Mouse (Mus musculus) gastrocnemius, adult 18-20 months (tissue): ENCODE measurements around the gene Adam22. TPM values are rescaled to one million over a fixed set of nuclear protein-coding genes. Genes with fewer than 3 reads are reported as not detected.
"Not testable (repeated sequence)": the region's sequence is repeated elsewhere in the genome, so short reads cannot be mapped to it uniquely, and the experiment has no call there.

Source experiments
- DNase-seq: peaks from one replicate; pipeline ENCODE4 v3.0.0; 2021; ENCODE audit warnings: low spot score
- total RNA-seq, 2 experiments: library from RNA; stranded (reverse); gene quantifications; 2 replicates each; pipeline ENCODE4 v1.2.3; 2021

The Adam22 gene
- total RNA-seq, 2 experiments from 2014 or later: 2.4 to 3.3 TPM

DNA sequence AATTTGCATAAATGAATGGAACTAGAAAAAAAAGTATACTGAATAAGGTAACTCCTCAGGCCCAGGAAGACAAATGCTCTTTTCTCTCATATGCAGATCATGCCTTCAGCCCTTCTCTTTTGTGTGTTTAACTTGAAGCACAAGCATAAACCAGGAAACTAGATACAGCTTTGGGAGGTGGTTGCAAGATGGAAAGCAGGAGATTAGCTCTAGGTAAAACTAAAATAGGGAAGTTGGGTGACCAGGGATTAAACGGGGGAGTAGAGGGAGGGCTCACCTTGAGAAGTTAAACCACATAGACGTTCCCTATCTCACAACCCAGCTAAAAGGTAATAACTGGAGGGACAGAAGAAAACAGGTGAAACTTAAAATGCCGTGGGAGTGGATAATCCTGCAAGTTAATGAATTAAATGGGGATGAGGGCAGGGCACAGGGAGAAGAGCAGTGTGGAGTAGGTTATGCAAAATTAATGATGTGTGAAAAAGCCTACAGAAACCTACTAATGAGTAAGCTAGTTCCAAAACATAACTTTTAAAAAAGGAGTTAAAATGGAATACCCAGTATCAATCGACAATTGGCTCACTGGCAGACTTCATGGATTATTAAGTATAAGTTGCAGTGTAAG is 40.2 kb downstream of the Adam22 start:
- DNase-seq: no peak

DNA sequence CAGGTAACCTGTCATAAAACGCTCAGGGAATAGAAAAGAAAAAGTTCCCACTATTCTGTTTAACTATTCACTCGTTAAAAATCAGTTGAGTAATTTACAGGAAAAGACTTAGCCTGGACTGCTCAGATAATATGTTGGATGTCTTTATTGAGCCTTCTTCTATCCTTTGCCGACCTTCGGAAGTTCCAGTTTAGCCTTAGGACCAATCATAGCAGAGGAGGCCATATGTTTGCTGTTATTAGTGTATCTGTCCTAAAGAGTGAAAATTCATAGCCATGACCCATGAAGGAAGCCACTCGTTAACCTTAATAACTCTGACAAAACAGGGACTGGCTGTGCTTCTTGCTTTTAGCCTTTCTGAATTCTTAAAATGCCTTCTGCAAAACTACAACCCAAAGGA is 41.3 kb downstream of the Adam22 start:
- no peak for DNase-seq

DNA sequence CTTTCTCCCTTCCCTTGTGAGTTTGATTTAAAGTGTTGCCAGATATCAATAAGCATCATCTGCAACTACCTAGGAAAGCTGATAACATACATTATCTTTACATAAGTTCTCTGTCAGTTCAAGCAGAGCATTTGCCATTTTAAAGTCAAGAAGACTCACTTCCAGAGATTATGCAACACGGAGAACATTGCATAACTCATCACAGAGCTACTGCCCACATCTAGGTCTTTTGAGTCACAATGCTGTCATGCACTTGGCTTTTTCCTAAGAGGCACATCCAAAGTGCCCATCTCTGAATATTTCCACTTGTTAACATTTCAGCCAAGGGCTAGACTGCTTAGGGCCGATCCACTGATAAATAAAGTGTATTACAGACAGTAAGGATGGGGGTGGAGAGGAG is 55.6 kb downstream of the Adam22 start:
- DNase-seq: peak; percentile 34

DNA sequence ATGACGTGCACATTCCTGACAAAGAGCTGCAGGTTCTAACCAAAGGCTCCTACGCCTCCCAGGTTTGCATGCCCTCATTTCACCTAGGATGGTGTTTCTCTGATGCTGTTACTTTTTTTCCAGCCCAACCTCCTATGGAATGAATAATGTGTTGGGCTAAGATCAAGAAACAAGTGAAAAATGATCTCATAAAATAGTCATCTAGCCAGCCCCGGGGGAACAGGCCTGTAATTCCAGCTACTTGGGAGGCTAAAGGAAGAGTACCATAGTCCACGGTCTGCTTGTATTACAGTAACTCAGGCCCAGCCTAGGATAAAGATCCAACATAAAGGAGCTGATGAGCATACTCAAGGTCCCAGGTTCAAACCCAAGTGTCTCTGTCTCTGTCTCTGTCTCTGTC is 57.1 kb downstream of the Adam22 start:
- DNase-seq: peak; percentile 2

DNA sequence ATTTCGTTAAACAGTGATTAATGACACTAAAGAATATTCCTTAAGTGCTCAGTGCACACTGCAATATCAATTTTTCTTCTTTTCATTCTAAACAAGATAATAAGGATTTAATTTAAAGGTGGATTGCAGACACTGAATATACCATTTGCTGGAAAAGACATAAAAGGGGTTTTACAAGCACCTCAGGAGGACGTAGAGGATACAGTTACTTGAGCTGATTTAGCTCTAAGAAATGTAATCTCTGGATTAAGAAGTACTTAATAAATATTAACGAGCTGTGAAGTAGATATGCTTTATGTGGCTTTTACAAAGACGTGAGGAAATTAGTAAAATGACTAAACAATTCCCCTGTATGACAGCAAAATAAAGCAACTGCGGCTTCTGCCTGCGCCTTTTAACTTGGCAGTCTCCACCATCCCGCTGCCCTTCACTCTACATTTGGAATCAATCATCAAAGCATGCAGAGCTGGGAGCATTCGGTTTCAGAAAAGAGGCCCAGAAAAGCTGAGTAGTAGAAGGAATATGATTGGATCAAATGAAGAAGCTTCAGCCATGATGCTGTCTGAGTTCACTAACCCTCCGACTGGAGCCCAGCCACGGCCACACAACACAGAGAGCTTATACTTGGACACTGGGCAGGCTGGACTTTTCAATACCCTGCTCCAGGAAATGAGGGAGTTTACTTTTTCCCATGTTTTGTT is 70.1 kb downstream of the Adam22 start:
- no peak for DNase-seq

DNA sequence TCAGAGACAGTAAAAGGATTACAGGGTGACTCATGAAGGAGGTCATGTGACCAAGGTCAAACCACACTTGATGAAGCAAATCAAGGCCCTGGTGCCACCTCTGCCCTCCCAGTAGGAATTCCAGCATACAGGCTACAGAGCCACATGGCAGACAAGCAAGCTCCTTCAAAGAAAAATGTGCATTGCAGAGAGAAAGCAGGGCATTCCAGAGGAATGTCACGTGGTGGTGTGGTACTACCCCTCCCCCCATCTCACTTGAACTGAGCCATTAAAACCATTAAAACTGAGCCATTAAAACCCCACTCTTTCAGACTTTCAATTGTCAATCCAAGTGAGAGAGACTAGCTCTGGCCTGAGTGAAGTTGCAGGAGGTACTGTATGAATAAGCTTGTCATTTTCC is 74.7 kb downstream of the Adam22 start:
- no peak for DNase-seq

DNA sequence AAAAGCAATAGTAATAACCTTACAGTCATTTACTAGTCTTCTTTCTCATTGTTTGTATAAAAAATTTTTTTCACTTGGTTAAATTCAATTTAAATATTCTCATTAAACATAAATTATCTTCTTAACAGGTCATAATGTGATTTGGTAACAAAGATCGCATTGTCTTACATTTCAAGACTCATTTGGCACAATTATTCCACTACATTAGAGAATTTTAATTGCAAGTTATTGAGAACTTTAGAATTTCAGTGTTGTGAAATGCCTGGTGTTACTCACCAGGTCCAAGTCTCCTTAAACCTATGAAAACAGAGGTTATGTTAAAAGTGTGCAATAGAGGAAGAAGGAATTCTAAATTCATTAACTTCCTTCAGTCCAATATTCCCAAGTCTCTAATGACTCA is 76.5 kb downstream of the Adam22 start:
- no peak for DNase-seq

DNA sequence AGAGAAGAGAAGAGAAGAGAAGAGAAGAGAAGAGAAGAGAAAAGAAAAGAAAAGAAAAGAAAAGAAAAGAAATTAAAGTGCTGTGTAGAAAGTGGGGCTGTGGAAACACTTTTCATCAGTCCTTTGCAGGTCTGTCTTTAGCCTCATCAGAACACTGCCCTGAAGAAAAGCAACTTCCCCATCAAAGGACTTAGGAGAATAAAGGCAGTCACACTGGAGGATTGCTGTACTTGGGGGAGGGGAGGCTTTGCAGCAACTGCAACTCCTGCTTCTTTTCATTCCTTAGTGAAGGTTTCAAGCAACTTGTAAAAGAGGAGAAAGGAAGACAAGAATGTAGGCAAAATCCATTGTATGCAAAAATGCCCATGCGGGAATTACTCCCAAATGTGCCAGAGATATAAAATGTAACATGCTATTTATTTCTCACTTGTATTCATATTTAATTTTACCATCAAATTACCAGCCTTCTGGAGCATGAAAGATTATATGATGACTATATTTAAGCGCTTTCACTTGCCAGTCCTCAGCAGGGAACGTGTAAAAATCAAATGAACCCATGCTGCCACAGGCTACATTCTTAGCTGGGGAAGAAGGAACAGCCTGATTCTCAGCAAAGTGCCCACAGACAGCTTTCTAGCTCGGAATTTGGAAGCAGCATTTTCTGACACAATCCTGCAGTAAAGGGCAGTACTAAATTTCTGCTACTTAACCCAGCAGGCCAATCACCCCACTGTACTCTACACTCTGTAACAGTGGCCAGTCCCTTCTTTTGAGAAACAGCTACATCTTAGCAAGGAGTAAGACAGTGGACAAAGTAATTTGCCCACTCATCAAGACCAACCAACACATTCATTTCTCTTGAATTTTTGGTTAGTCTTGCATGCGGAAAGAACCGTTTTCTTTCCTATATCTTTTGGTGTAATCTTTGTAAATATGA is 78.0 kb downstream of the Adam22 start:
- no peak for DNase-seq

DNA sequence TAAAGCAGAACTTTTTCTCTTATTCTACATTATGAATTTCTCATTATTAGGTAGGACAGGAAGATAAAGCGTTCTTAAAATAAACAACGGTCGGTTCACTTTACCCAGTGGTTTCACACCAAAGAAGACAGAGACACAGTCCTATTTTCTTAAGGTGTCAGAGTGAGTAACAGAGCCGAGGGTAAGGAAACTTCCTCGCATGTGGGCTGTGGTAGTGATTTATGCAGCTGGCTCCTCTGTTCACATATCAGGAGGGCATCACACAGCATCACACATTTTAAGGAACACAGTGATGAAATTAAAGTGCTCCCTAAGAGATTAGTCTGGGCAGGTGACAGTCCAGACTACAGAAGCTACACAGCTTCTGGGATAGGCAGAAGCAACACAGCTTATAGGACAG is 83.8 kb downstream of the Adam22 start:
- no peak for DNase-seq

DNA sequence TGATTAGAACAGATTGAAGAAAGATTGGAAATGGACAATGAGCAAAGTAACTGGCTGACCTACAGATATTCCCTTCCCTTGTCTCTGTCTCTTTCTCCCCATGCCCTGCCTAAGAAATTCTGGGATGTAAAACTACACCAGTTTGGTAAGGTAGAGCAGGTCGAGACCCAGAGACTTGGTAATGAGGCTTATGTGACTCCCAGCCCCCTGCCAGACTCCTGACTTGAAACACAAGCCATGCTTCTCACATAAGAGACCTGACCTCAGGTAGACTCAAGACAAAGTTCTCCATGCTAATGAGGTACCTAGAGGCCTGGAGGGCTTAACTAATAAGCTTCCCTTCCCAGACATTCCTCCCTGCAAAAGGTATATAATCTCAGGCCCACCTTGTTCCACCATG is 91.8 kb downstream of the Adam22 start:
- no peak for DNase-seq

DNA sequence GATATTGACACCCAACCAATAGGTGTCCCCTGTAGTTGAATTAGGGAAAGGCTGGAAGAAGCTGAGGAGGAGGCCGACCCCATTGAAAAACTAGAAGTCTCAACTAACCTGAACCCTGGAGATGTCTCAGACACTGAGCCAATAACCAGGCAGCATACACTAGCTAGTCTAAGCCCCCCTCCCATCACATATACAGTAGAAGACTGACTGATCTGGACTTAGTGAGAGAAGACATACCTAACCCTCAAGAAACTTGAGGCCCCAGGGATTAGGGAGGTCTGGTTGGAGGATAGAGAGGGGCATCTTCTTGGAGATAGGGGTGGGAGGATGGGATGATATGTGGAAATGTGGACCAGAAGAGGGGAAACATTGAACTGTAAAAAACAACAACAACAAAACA is 110.6 kb downstream of the Adam22 start:
- no peak for DNase-seq

DNA sequence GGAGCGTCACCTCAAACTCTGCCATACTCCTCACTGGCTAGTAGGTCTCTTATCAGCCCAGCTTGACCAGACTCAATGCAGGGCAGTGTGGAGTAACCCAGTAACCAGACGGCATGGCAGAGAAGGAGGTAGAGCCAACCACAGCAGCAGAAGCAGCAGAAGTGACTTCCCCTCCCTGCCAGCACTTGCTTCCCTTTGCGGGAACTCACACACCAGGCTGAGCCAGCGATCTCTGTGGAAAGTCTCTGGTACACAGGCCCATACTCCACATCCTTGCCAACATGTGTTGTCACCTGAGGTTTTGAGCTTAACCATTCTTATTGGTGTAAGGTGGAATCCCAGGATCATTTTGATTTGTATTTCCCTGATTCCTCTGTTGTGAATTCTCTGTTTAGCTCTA is 111.5 kb downstream of the Adam22 start:
- no peak for DNase-seq

DNA sequence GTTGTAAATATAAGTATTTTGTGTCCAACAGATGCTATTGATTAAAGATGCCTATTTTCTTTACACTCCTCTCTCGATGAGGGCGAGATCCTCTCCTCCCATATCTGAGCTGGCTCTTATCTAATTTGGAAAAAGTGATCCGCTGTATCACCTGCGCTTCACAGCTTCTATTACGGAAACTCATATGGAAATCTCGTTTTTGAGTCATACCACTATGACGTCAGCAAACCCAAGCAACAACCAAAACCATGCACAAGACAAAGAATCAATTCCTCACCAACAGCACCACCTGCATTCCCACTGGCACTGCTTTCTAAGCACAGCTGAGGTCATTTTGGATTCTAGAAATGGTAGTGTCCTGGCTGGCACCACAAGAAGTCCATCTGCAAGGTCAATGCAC is 123.3 kb downstream of the Adam22 start:
- no peak for DNase-seq

DNA sequence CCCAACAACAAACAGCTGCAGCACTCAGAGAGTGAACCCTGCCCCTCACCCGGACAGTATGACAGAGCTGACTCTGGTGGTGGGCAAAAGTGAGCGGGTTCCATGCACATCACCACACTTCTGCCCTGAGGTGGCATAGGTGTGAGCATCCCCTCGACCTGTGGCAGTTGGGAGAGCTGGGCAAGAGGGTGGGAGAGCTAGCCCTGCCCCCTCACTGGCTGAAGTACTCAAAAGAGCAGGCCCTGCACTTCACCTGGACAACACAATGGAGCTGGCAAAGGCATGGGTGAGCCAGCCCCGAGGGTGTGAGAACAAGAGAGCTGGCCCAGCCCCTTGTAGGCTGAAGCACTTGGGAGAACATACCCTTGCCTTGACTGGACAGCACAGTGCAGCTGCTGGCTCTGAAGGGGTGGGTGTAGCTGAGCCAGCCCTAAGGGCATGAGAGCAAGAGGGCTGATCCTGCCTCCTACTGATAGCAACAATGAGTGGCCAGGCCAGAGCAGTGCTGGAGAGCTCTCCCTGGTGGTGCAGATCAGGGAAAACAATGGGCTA is 124.8 kb downstream of the Adam22 start:
- no peak for DNase-seq

DNA sequence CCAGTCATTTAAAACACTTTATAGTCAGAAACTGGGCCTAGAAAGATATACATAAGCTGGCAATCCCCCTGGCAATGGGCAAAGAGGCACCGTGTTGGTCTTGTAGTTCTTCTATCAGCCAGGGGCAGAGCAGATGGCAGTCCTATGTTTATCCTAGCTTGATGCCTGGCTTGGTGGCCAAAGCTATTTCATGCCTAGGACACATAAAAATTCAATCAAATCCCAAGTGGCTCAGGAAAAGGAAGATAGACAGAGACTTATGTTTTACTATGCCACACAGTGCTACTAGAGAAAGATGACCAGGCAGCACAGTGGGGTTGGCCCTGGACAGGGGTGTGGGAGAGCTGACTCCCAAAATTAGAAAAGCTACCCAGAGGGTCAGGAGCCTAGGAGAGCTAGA is 125.3 kb downstream of the Adam22 start:
- DNase-seq: no peak

DNA sequence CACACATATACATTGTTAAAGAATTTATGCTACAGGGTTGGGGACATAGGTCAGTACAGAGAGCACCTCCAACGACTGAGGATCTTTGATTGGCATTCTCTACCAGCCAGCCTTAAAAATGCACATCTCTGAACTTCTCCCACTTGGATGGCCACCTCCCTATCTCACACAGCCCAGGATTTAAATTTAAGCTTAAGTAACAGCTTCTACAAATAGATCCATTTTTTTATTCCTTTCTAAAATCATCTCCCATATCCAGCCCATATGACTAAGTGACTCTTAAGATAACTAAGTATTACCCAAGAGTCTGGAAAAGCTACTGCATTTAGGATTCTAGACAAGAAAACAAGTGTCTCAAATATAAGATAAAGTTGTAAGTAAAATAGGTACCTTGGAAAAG is 140.9 kb downstream of the Adam22 start:
- DNase-seq: no peak

DNA sequence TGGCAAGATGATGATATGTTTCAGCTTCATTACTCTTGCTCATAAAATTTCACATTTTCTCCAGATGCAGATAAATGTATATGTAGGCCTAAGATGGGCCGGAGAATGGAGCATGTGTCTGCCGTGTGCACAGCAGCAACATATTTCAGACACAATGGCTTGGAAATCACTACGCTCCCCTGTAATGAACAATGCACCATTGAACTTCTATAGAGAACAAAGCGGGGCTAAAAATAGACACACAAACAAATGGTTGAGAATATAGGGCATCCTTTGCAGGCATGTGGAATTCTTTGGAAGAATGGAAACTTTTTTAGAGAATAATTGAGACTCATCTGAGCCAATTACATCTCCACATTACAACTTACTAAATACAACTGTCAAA is 143.6 kb downstream of the Adam22 start:
- DNase-seq: no peak

DNA sequence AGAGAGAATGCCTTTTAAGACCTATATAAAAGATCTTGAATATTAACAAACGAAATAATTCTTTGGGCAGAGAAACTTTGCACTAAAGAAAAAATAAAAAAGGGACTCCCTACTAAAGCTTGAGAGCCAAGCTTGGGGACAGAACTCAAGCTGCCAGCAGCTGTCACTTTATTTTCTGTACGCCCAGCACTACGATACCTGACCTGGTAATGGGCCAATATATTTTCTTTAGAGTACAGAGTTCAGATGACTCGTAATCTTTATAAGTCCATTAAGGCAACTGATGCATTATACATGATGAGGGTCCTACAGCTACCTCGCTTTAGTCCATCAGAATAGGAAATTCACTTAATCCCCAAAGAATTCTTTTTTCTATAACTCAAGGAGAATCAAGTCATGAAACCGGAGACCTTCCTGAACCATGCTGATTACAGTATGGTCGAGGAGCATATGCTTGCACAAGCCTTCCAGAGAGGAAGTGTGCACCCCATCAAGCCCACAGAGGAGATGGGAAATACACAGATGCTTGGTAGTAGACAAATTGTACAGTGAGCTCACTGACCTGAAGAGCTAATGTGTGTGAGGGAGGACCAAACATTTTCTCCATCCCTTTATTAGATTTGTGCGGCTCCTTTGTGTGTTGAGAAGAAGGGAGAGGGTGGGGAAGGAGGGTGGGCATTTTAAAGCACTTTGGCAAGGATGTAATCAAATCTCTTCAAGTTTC is 144.2 kb downstream of the Adam22 start:
- DNase-seq: no peak

DNA sequence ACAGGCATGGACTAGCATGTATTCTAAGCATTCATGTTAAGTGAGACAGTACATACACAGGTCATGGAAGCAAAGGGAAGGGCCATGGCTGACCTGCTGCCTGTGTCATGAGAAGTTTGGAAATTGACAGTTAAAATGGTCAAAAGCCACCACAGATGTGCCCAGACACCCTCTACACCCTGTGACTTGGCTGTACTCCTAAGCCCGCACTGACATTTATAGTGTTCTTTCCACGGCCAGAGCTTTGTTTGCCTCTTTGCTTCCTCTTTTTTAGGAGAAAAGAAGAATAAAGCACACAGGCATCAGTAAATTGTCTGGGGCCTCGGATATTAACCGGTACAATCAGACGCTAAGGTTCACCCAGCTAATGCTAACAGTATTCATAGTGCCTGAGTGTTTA is 146.3 kb downstream of the Adam22 start:
- DNase-seq: no peak

DNA sequence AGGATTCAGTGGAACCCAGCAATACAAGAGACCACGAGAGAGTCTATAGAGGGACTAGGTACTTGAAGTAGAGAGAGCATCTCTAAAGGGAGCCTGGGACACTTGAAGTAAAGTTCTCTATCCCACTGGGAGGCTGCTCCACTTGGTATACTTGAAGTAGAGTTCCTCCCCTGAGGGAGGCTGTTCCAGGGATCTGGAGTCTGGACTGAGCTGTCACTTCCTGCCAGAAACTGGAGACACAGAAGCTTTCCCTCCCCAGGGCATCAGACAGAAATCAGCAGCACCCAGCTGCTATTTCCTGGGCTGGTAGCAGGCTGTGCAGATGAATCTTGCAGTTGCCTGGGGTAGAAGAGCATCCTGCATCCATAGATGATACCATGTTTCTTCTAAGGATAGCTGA is 152.1 kb downstream of the Adam22 start:
- DNase-seq: no peak

DNA sequence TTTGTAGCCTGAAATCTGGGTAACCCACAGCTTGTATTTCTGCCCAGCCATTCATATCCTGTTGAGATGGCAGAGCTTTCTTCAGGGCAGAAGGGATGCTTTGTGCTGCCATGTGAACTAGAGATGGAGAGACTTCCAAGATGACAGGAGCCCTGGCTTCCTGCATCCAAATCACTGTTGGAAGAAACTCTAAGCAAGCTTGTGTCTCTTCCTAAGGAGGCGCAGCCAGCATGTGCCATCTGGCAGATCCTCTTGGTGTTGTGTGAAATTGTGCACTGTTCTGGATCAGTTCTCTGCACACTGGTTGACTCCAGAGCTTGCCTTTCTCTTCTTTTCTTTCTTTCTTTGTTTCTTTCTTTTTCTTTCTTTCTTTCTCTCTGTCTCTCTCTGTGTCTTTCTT is 183.0 kb downstream of the Adam22 start:
- DNase-seq: not testable (repeated sequence)

DNA sequence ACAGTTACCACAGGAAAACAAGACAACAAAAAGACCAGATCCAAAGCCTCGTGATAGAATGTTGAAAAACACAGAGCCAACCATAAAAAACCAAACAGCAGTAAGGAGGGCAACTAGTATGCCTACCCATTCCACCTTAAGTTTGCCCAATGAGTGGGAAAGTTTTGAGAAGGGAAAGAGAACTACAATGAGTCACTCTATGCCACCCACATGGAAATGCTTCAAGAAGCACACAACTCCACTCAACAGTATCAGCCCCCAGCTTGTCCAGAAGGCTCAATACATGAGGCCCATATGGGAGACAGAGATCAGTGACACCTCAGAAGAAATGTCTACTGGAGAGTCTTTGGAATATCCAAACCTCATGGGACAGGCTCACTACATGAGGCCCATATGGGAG is 187.3 kb downstream of the Adam22 start:
- no peak for DNase-seq
